Mouse (Mus musculus) layer of hippocampus, adult 9-11 months (tissue): Measurements from ENCODE around the gene Gjc1.

ENCODE experiments used
- DNase-seq: peaks from one replicate; pipeline ENCODE4 v3.0.0; 2022

The Gjc1 gene

GRCm38 (mm10) chr11:102770662-102771435 lies 48.7 kb downstream of the Gjc1 start:
- no peak for DNase-seq

GRCm38 (mm10) chr11:102769993-102770661 lies 49.4 kb downstream of the Gjc1 start:
- DNase-seq = no peak

GRCm38 (mm10) chr11:102769141-102769540 lies 50.4 kb downstream of the Gjc1 start:
- DNase-seq = no peak

- no peak for DNase-seq
Measured at GRCm38 (mm10) chr11:102767055-102767670, 52.3 kb downstream of the Gjc1 start.

GRCm38 (mm10) chr11:102765416-102765815 lies 54.1 kb downstream of the Gjc1 start:
- DNase-seq = no peak

GRCm38 (mm10) chr11:102763009-102763767 lies 56.3 kb downstream of the Gjc1 start:
- DNase-seq = no peak

GRCm38 (mm10) chr11:102762248-102762647 lies 57.3 kb downstream of the Gjc1 start:
- no peak for DNase-seq

GRCm38 (mm10) chr11:102761309-102762210 lies 57.9 kb downstream of the Gjc1 start, which contains the start of gene Adam11:
Adam11 (plus strand) TSS chr11:102761439.
- no peak for DNase-seq

- no peak for DNase-seq
Measured at GRCm38 (mm10) chr11:102760805-102761308, 58.6 kb downstream of the Gjc1 start.

- no peak for DNase-seq
Measured at GRCm38 (mm10) chr11:102758977-102759376, 60.5 kb downstream of the Gjc1 start.

- DNase-seq = no peak
Measured at GRCm38 (mm10) chr11:102755391-102755790, 64.1 kb downstream of the Gjc1 start.

GRCm38 (mm10) chr11:102754416-102754815 lies 65.1 kb downstream of the Gjc1 start:
- DNase-seq = no peak

GRCm38 (mm10) chr11:102753591-102754324 lies 65.7 kb downstream of the Gjc1 start:
- no peak for DNase-seq

- no peak for DNase-seq
Measured at GRCm38 (mm10) chr11:102752896-102753590, 66.5 kb downstream of the Gjc1 start.

- DNase-seq = no peak
Measured at GRCm38 (mm10) chr11:102749712-102750111, 69.8 kb downstream of the Gjc1 start.
